Mouse (Mus musculus) neural tube, embryonic 11.5 days (tissue): ENCODE data around the gene Clec4f. TPM values are rescaled to one million over a fixed set of nuclear protein-coding genes. Genes with fewer than 3 reads are reported as not detected.

Experiments used
- polyA plus RNA-seq: library from polyadenylated mRNA; unstranded; fragments of >200 nt; fragmentation: Nextera tagmentation; extraction: Ambion mirVana; gene quantifications from 2 replicates; pipeline ENCODE4 v1.2.1, GENCODE M21; 2014

The Clec4f gene
- polyA plus RNA-seq, 1 experiment from 2014 or later, result not detected

Other genes starting within 250 kb of the Clec4f start
- gene Tet3, start 197.1 kb downstream of the Clec4f start, polyA plus RNA-seq, result 47.3 and 48.8 TPM in 2 replicates
- 56.3 and 63.0 TPM in 2 replicates for gene Dguok, start 149.2 kb downstream of the Clec4f start, polyA plus RNA-seq
- 0.66 and 1.8 TPM in 2 replicates for gene Actg2, start 119.9 kb downstream of the Clec4f start, polyA plus RNA-seq
- 24.7 and 27.9 TPM in 2 replicates for gene Stambp, start 83.5 kb downstream of the Clec4f start, polyA plus RNA-seq
- gene Cd207, start 21.7 kb upstream of the Clec4f start, polyA plus RNA-seq, result not detected in 2 replicates
- not detected in 2 replicates for gene Vax2, start 55.1 kb upstream of the Clec4f start, polyA plus RNA-seq
- gene Atp6v1b1, start 86.8 kb upstream of the Clec4f start, polyA plus RNA-seq, result not detected in 2 replicates
- 0.26 TPM in 1 of 2 replicates, not detected in the other for gene Ankrd53, start 106.5 kb upstream of the Clec4f start, polyA plus RNA-seq
- 56.7 and 57.7 TPM in 2 replicates for gene Tex261, start 119.6 kb upstream of the Clec4f start, polyA plus RNA-seq
- gene Nagk, start 138.8 kb upstream of the Clec4f start, polyA plus RNA-seq, result 36.1 and 36.4 TPM in 2 replicates
- 19.1 and 21.9 TPM in 2 replicates for gene Paip2b, start 175.6 kb upstream of the Clec4f start, polyA plus RNA-seq
- 98.1 and 102 TPM in 2 replicates for gene Zfp638, start 210.9 kb upstream of the Clec4f start, polyA plus RNA-seq